ENCODE assay signal across 16 mouse cellular contexts in the genomic region with DNA sequence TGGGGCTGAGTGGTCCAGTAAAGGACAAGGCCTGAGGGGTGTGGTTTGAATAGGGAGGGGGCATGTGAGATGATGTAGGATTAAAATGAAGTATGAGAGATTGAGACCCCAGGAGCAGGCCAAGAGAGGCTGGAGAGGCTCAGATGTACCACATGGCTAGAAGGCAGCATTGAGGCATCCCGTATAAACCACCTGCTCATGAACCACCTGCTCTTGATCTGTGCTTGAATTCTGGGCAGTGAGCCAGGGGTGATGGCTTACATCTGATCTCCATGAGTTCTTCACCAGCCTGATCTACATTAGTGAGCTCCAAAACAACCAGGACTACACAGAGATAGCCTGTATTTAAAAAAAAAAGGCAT. TPM values are rescaled to one million over a fixed set of nuclear protein-coding genes. Genes with fewer than 3 reads are reported as not detected.
DNase-seq lines count a peak whose midpoint lies in the region; ATAC-seq and TF ChIP-seq lines count a peak whose summit lies in the region.
"Had no signal": no experiment of that assay in that cellular context is flagged by ENCODE, and none has a peak within 500 bp of the region (broad histone marks: within the 10 kb centered on the region; RNA-seq: fewer than 3 reads in every experiment).

No protein-coding gene starts in this region.

- H3K4me2 ChIP-seq in forebrain, embryonic 11.5 days (ENCODE audit: low read depth, low read length, severe bottlenecking): no peak overlapping the region
- H3K4me2 ChIP-seq in forebrain, embryonic 16.5 days (ENCODE audit: low read length): no peak overlapping the region
- H3K4me2 ChIP-seq in hindbrain, embryonic 15.5 days: no peak overlapping the region

- H3K4me3 ChIP-seq in forebrain, embryonic 11.5 days (ENCODE audit: low read depth, low read length): no peak overlapping the region
- no peak overlapping the region for H3K4me3 ChIP-seq in forebrain, embryonic 16.5 days (replicated peaks; ENCODE audit: low read length)
- H3K4me3 ChIP-seq in MEL (ENCODE audit: control insufficient read depth in 1 of 2, insufficient read depth in 1 of 2, low read depth in 2 of 2, low read length in 2 of 2): no peak overlapping the region
- no peak overlapping the region for H3K4me3 ChIP-seq in hindbrain, embryonic 15.5 days
- H3K4me3 ChIP-seq: megakaryocyte, embryonic 14.5 days had no signal

- no peak for TF ChIP-seq RAD21 in MEL (IDR thresholded peaks at IDR 0.05; ENCODE audit: low read depth, low read length)

- H3K9ac ChIP-seq in forebrain, embryonic 11.5 days (ENCODE audit: low read length): no peak overlapping the region
- no peak overlapping the region for H3K9ac ChIP-seq in forebrain, embryonic 16.5 days (replicated peaks; ENCODE audit: low read depth, low read length)
- H3K9ac ChIP-seq in MEL (ENCODE audit: control insufficient read depth, low read depth, low read length, poor library complexity, severe bottlenecking): no peak overlapping the region
- H3K9ac ChIP-seq in hindbrain, embryonic 15.5 days: no peak overlapping the region

- no peaks in the 10 kb centered on the region for H3K4me1 ChIP-seq in forebrain, embryonic 11.5 days (replicated peaks; ENCODE audit: control insufficient read depth, insufficient read depth, low read length)
- H3K4me1 ChIP-seq in forebrain, embryonic 16.5 days (replicated peaks; ENCODE audit: control insufficient read depth, insufficient read depth, low read length): no peaks in the 10 kb centered on the region; the same call in 1 of the 2 replicates
- no peaks in the 10 kb centered on the region for H3K4me1 ChIP-seq in MEL (ENCODE audit: control insufficient read depth in 1 of 2, insufficient read depth in 2 of 2, low read length in 2 of 2)
- peaks cover 7% of the 10 kb centered on the region for H3K4me1 ChIP-seq in hindbrain, embryonic 15.5 days (replicated peaks)

- no peaks in the 10 kb centered on the region for H3K9me3 ChIP-seq in forebrain, embryonic 11.5 days (ENCODE audit: control insufficient read depth, low read length)
- no peaks in the 10 kb centered on the region for H3K9me3 ChIP-seq in forebrain, embryonic 16.5 days (ENCODE audit: control insufficient read depth, low read length)
- H3K9me3 ChIP-seq in MEL (replicated peaks; ENCODE audit: insufficient read depth, low read length): no peaks in the 10 kb centered on the region
- no peaks in the 10 kb centered on the region for H3K9me3 ChIP-seq in hindbrain, embryonic 15.5 days

- no peak for TF ChIP-seq POLR2A in MEL (IDR thresholded peaks at IDR 0.05; ENCODE audit: control insufficient read depth in 1 of 2, insufficient read depth in 1 of 2, low read depth in 1 of 2, low read length in 2 of 2, poor library complexity in 1 of 2)

- H3K27me3 ChIP-seq in forebrain, embryonic 11.5 days (ENCODE audit: control insufficient read depth, insufficient read depth, low read length): no peaks in the 10 kb centered on the region
- H3K27me3 ChIP-seq in forebrain, embryonic 16.5 days (replicated peaks; ENCODE audit: control insufficient read depth, insufficient read depth, low read length): no peaks in the 10 kb centered on the region
- H3K27me3 ChIP-seq in MEL (ENCODE audit: control insufficient read depth in 1 of 2, insufficient read depth in 2 of 2, low read length in 2 of 2): no peaks in the 10 kb centered on the region; a peak in 4 of 4 replicates
- no peaks in the 10 kb centered on the region for H3K27me3 ChIP-seq in hindbrain, embryonic 15.5 days

- TF ChIP-seq EP300 in MEL (IDR thresholded peaks at IDR 0.05; ENCODE audit: low read depth in 1 of 2, low read length in 2 of 2): no peak

- H3K79me2 ChIP-seq in MEL (ENCODE audit: control insufficient read depth, insufficient read depth, low read length, poor library complexity): no peaks in the 10 kb centered on the region

- no peaks in the 10 kb centered on the region for H3K36me3 ChIP-seq in forebrain, embryonic 11.5 days (ENCODE audit: control insufficient read depth, insufficient read depth, low read length)
- no peaks in the 10 kb centered on the region for H3K36me3 ChIP-seq in forebrain, embryonic 16.5 days (ENCODE audit: control insufficient read depth, insufficient read depth)
- no peaks in the 10 kb centered on the region for H3K36me3 ChIP-seq in MEL (ENCODE audit: control insufficient read depth in 1 of 2, insufficient read depth in 2 of 2, low read length in 2 of 2)
- no peaks in the 10 kb centered on the region for H3K36me3 ChIP-seq in hindbrain, embryonic 15.5 days

- 0 out of 2 replicates have a peak, but pooled peaks have one; percentile 21 for ATAC-seq in forebrain, embryonic 11.5 days (replicated peaks; ENCODE audit: low FRiP score)
- ATAC-seq in forebrain, embryonic 16.5 days: no peak
- peak; percentile 15; the same call in 1 of the 2 replicates for ATAC-seq in hindbrain, embryonic 15.5 days (ENCODE audit: low FRiP score, low read depth)
- ATAC-seq in frontal cortex, adult (ENCODE audit: low TSS enrichment): no peak

- 82% methylated on average over 1 of the region's 1 CpGs for WGBS in forebrain, embryonic 11.5 days
- 54% methylated on average over 1 of the region's 1 CpGs for WGBS in forebrain, embryonic 16.5 days
- 82% methylated on average over 1 of the region's 1 CpGs for WGBS in hindbrain, embryonic 15.5 days

- TF ChIP-seq CTCF in MEL (IDR thresholded peaks at IDR 0.05 in 2 of 3, conservative IDR thresholded peaks at IDR 0.05 in 1 of 3; ENCODE audit: control insufficient read depth in 1 of 3, insufficient read depth in 1 of 3, low read depth in 2 of 3, low read length in 3 of 3, poor library complexity in 1 of 3, severe bottlenecking in 1 of 3): no peak

- no peak overlapping the region for H3K27ac ChIP-seq in forebrain, embryonic 11.5 days (ENCODE audit: low read depth, low read length)
- H3K27ac ChIP-seq in forebrain, embryonic 16.5 days (ENCODE audit: low read length): no peak overlapping the region
- no peak overlapping the region for H3K27ac ChIP-seq in MEL (ENCODE audit: control insufficient read depth, low read depth, low read length)
- no peak overlapping the region for H3K27ac ChIP-seq in hindbrain, embryonic 15.5 days (replicated peaks)

- DNase-seq in forebrain, embryonic 11.5 days (ENCODE audit: low spot score): no peak
- DNase-seq in left cerebral cortex, postnatal 4 days: peak; percentile 14
- no peak for DNase-seq in left cerebral cortex, adult 9 months (ENCODE audit: low spot score in 2 of 2)
- DNase-seq in MEL (ENCODE audit: low read depth, low spot score): peak; percentile 15
- no peak for DNase-seq in embryo, embryonic 9.5 days (ENCODE audit: extremely low spot score)
- DNase-seq: B cell, adult 2 months; kidney, adult 8-10 months had no signal

- intact Hi-C loops in left cerebral cortex, postnatal 4 days (cut with DNase I): loop anchor here (10.0 kb wide), 1 partner anchor 176 kb away; a partner anchor contains a TSS

TF ChIP-seq in MEL, 35 proteins besides CTCF, POLR2A, EP300 and RAD21 (continues in another document):
- no peak for TF ChIP-seq MXI1 (IDR thresholded peaks at IDR 0.05; ENCODE audit: low read depth, low read length)
- no peak for TF ChIP-seq ELF1 (IDR thresholded peaks at IDR 0.05; ENCODE audit: low read depth, low read length)
- no peak for TF ChIP-seq USF2 (IDR thresholded peaks at IDR 0.05; ENCODE audit: borderline replicate concordance in 1 of 2, insufficient read depth in 1 of 2, low read depth in 1 of 2, low read length in 2 of 2)
- no peak for TF ChIP-seq POLR2AphosphoS2 (IDR thresholded peaks at IDR 0.05; ENCODE audit: low read length)
- TF ChIP-seq GABPA (IDR thresholded peaks at IDR 0.05; ENCODE audit: low read depth, low read length): no peak
- TF ChIP-seq NELFE (IDR thresholded peaks at IDR 0.05; ENCODE audit: low read depth, low read length): no peak
- no peak for TF ChIP-seq HCFC1 (IDR thresholded peaks at IDR 0.05; ENCODE audit: low read depth, low read length)
- TF ChIP-seq ZC3H11A (IDR thresholded peaks at IDR 0.05; ENCODE audit: low read depth, low read length): no peak
- no peak for TF ChIP-seq ZKSCAN1 (IDR thresholded peaks at IDR 0.05; ENCODE audit: low read depth, low read length)
- TF ChIP-seq CHD2 (IDR thresholded peaks at IDR 0.05; ENCODE audit: low read length): no peak
- no peak for TF ChIP-seq MEF2A (IDR thresholded peaks at IDR 0.05; ENCODE audit: extremely low read depth, insufficient replicate concordance, low read depth, low read length, poor library complexity, severe bottlenecking)
- no peak for TF ChIP-seq TBP (IDR thresholded peaks at IDR 0.05; ENCODE audit: low read depth, low read length)
- TF ChIP-seq MAZ (IDR thresholded peaks at IDR 0.05; ENCODE audit: low read depth, low read length): no peak
- TF ChIP-seq CHD1 (IDR thresholded peaks at IDR 0.05; ENCODE audit: low read depth, low read length): no peak
- no peak for TF ChIP-seq GATA1 (IDR thresholded peaks at IDR 0.05; ENCODE audit: low read depth, low read length)

RNA-seq across cellular contexts. Expression of a gene that starts 2.6 kb away (rescaled TPM):
- not detected in 2 replicates for polyA plus RNA-seq in forebrain, embryonic 11.5 days (2014; fragmentation: Nextera tagmentation; extraction: Ambion mirVana)
- not detected in 2 replicates for polyA plus RNA-seq in forebrain, embryonic 16.5 days (2015; fragmentation: Nextera tagmentation; extraction: Ambion mirVana)
- under 1 TPM; 0.60 to 0.99 TPM for total RNA-seq in left cerebral cortex, postnatal 4 days (2021)
- not detected in 2 replicates for total RNA-seq in MEL (2012; rRNA removed)
- polyA plus RNA-seq in MEL (2012; ENCODE audit: insufficient read depth in 1 of 2, insufficient read length in 2 of 2, low read depth in 1 of 2, low replicate concordance in 2 of 2, missing spikeins in 1 of 2): not detected
- 0.18 and 0.21 TPM in 2 replicates for polyA plus RNA-seq in hindbrain, embryonic 15.5 days (2015; fragmentation: Nextera tagmentation; extraction: Ambion mirVana)
- total RNA-seq: adrenal gland, postnatal 4 days; gastrocnemius, postnatal 4 days; neutrophil, adult 5-6 weeks had no signal
- polyA plus RNA-seq: heart, embryonic 16.5 days; liver, embryonic 16.5 days had no signal

RNA-seq across cellular contexts. Expression of a gene that starts 30.9 kb away (rescaled TPM):
- polyA plus RNA-seq in forebrain, embryonic 11.5 days (2014; fragmentation: Nextera tagmentation; extraction: Ambion mirVana): 6.9 and 7.7 TPM in 2 replicates
- polyA plus RNA-seq in forebrain, embryonic 16.5 days (2015; fragmentation: Nextera tagmentation; extraction: Ambion mirVana): 22.2 and 26.6 TPM in 2 replicates
- total RNA-seq in left cerebral cortex, postnatal 4 days (2021): 10 to 100 TPM; 29.3 to 30.3 TPM
- not detected in 2 replicates for total RNA-seq in MEL (2012; rRNA removed)
- polyA plus RNA-seq in MEL (2012; ENCODE audit: insufficient read depth in 1 of 2, insufficient read length in 2 of 2, low read depth in 1 of 2, low replicate concordance in 2 of 2, missing spikeins in 1 of 2): not detected
- 30.7 and 30.9 TPM in 2 replicates for polyA plus RNA-seq in hindbrain, embryonic 15.5 days (2015; fragmentation: Nextera tagmentation; extraction: Ambion mirVana)
- total RNA-seq: neutrophil, adult 5-6 weeks had no signal
- polyA plus RNA-seq: liver, embryonic 16.5 days had no signal

RNA-seq across cellular contexts. Expression of a gene that starts 38.6 kb away (rescaled TPM):
- polyA plus RNA-seq in forebrain, embryonic 11.5 days (2014; fragmentation: Nextera tagmentation; extraction: Ambion mirVana): 2.4 and 3.6 TPM in 2 replicates
- 9.2 and 14.8 TPM in 2 replicates for polyA plus RNA-seq in forebrain, embryonic 16.5 days (2015; fragmentation: Nextera tagmentation; extraction: Ambion mirVana)
- 10 to 100 TPM; 80.0 to 84.0 TPM for total RNA-seq in left cerebral cortex, postnatal 4 days (2021)
- total RNA-seq in MEL (2012; rRNA removed): not detected in 2 replicates
- polyA plus RNA-seq in MEL (2012; ENCODE audit: insufficient read depth in 1 of 2, insufficient read length in 2 of 2, low read depth in 1 of 2, low replicate concordance in 2 of 2, missing spikeins in 1 of 2): not detected
- 24.1 and 27.7 TPM in 2 replicates for polyA plus RNA-seq in hindbrain, embryonic 15.5 days (2015; fragmentation: Nextera tagmentation; extraction: Ambion mirVana)
- total RNA-seq: neutrophil, adult 5-6 weeks had no signal

Comparison
In these comparisons a context has a peak if more than half of its experiments do, and no peak if none do; other contexts are left out.
1. ATAC-seq: peak in forebrain, embryonic 11.5 days (single experiment) and hindbrain, embryonic 15.5 days (single experiment); none in forebrain, embryonic 16.5 days (single experiment) and frontal cortex, adult (single experiment).
2. DNase-seq: peak in left cerebral cortex, postnatal 4 days (single experiment) and MEL (single experiment); none in forebrain, embryonic 11.5 days (single experiment), left cerebral cortex, adult 9 months (0 of 2) and embryo, embryonic 9.5 days (single experiment).